Mouse (Mus musculus) liver (tissue): Measurements from ENCODE around the gene Tmem150a.

Experiments used
- DNase-seq: peaks from one replicate; pipeline ENCODE4 v3.0.0-alpha.2; 2020; ENCODE audit warnings: mixed read lengths

Tmem150a gene

GRCm38 (mm10) chr6:72355066-72355911 is at the start of gene Tmem150a:
TSS of gene Tmem150a (plus strand) at chr6:72355447.
- peak; percentile 70 for DNase-seq

GRCm38 (mm10) chr6:72312198-72312597 is 43.0 kb upstream of the Tmem150a start:
- DNase-seq = no peak

GRCm38 (mm10) chr6:72313124-72313867 is 42.0 kb upstream of the Tmem150a start:
- no peak for DNase-seq

GRCm38 (mm10) chr6:72315384-72315783 is 39.9 kb upstream of the Tmem150a start:
- no peak for DNase-seq

- no peak for DNase-seq
These were observed 39.2 kb upstream of the Tmem150a start for GRCm38 (mm10) chr6:72316044-72316443.

- DNase-seq = peak; percentile 15
These were observed 36.8 kb upstream of the Tmem150a start for GRCm38 (mm10) chr6:72318440-72318839.

- DNase-seq = peak; percentile 52
These were observed 36.2 kb upstream of the Tmem150a start for GRCm38 (mm10) chr6:72319019-72319418.

GRCm38 (mm10) chr6:72322936-72323335 is 32.3 kb upstream of the Tmem150a start:
- no peak for DNase-seq

- DNase-seq = peak; percentile 76
These were observed 31.3 kb upstream of the Tmem150a start for GRCm38 (mm10) chr6:72323786-72324508.

GRCm38 (mm10) chr6:72326274-72326673 is 29.0 kb upstream of the Tmem150a start:
- peak; percentile 56 for DNase-seq

- no peak for DNase-seq
These were observed 26.2 kb upstream of the Tmem150a start for GRCm38 (mm10) chr6:72329019-72329418.

- no peak for DNase-seq
These were observed 25.1 kb upstream of the Tmem150a start for GRCm38 (mm10) chr6:72330133-72330532.

- no peak for DNase-seq
These were observed 22.1 kb upstream of the Tmem150a start for GRCm38 (mm10) chr6:72333111-72333510.

GRCm38 (mm10) chr6:72340481-72340880 is 14.8 kb upstream of the Tmem150a start:
- no peak for DNase-seq

GRCm38 (mm10) chr6:72344396-72345073 is 10.7 kb upstream of the Tmem150a start:
- DNase-seq = no peak

GRCm38 (mm10) chr6:72345074-72345567 is 10.1 kb upstream of the Tmem150a start, which contains the start of gene Usp39:
TSS of gene Usp39 (minus strand) at chr6:72345184.
- peak; percentile 95 for DNase-seq

GRCm38 (mm10) chr6:72345633-72346032 is 9.6 kb upstream of the Tmem150a start:
- DNase-seq = no peak

GRCm38 (mm10) chr6:72346261-72346660 is 9.0 kb upstream of the Tmem150a start:
- DNase-seq = no peak

GRCm38 (mm10) chr6:72347166-72347941 is 7.9 kb upstream of the Tmem150a start, which contains the start of gene 0610030E20Rik:
TSS of gene 0610030E20Rik (plus strand) at chr6:72347317.
- peak; percentile 86 for DNase-seq

- DNase-seq = peak; percentile 32
These were observed 6.8 kb upstream of the Tmem150a start for GRCm38 (mm10) chr6:72348411-72348810.

GRCm38 (mm10) chr6:72350214-72350613 is 5.0 kb upstream of the Tmem150a start:
- no peak for DNase-seq
